Mouse (Mus musculus) forebrain, embryonic 12.5 days (tissue): ENCODE results near the gene Ncor2. TPM values are rescaled to one million over a fixed set of nuclear protein-coding genes. Genes with fewer than 3 reads are reported as not detected.

ENCODE experiments used
- ATAC-seq: fragments of 200-750 bp; cut with Nextera tagmentation; 2 replicates; pipeline ENCODE4 v1.8.0; 2017; ENCODE audit warnings: moderate TSS enrichment; ENCODE audit not compliant: low FRiP score
- H3K27ac ChIP-seq: fragments of 300-500 bp; sonication (generic); 2 replicates; pipeline ENCODE4 v1.5.1; 2016; ENCODE audit warnings: mild to moderate bottlenecking
- H3K27me3 ChIP-seq: fragments of 300-500 bp; sonication (generic); 2 replicates; pipeline ENCODE4 v1.6.1; 2016; ENCODE audit warnings: mild to moderate bottlenecking
- H3K36me3 ChIP-seq: fragments of 300-500 bp; sonication (generic); replicated peaks from 2 replicates; pipeline ENCODE4 v1.6.1; 2016; ENCODE audit warnings: mild to moderate bottlenecking
- H3K4me1 ChIP-seq: fragments of 300-500 bp; sonication (generic); 2 replicates; pipeline ENCODE4 v1.6.1; 2016
- H3K4me2 ChIP-seq: fragments of 300-500 bp; sonication (generic); 2 replicates; pipeline ENCODE4 v1.6.1; 2016; ENCODE audit warnings: mild to moderate bottlenecking, moderate library complexity
- H3K4me3 ChIP-seq: fragments of 300-500 bp; sonication (generic); replicated peaks from 2 replicates; pipeline ENCODE4 v1.5.1; 2016; ENCODE audit warnings: mild to moderate bottlenecking
- H3K9ac ChIP-seq: fragments of 300-500 bp; sonication (generic); 2 replicates; pipeline ENCODE4 v1.6.1; 2016; ENCODE audit warnings: mild to moderate bottlenecking
- H3K9me3 ChIP-seq: fragments of 300-500 bp; sonication (generic); 2 replicates; pipeline ENCODE4 v1.6.1; 2016
- WGBS: fragments of 180-500 bp; shearing (Covaris S2); methylation state at CpG from one replicate; pipeline ENCODE4 v1.1.7; 2016; 5-methylcytosine and 5-hydroxymethylcytosine counted together
- polyA plus RNA-seq: library from polyadenylated mRNA; unstranded; fragments of >200 nt; fragmentation: Nextera tagmentation; extraction: Ambion mirVana; gene quantifications from 2 replicates; pipeline ENCODE4 v1.2.1, GENCODE M21; 2016

The Ncor2 gene
- polyA plus RNA-seq, 1 experiment from 2014 or later = 26.0 TPM

- no peaks in the 10 kb centered on the region for H3K9me3 ChIP-seq
- no peak overlapping the region for H3K9ac ChIP-seq
- H3K4me3 ChIP-seq = no peak overlapping the region
- H3K4me1 ChIP-seq = peaks cover 34% of the 10 kb centered on the region
- no peaks in the 10 kb centered on the region for H3K27me3 ChIP-seq
- 59% methylated on average over 6 of the region's 6 CpGs for WGBS
- H3K36me3 ChIP-seq = peaks cover 73% of the 10 kb centered on the region
- H3K4me2 ChIP-seq = no peak overlapping the region
- H3K27ac ChIP-seq = peak overlapping the region; percentile 80
- ATAC-seq = peak; percentile 37; the same call in 1 of the 2 replicates
Observed at GRCm38 (mm10) chr5:125111137-125111536, 67.9 kb downstream of the Ncor2 start.

- H3K9me3 ChIP-seq = no peaks in the 10 kb centered on the region
- no peak overlapping the region for H3K4me2 ChIP-seq
- no peak overlapping the region for H3K4me3 ChIP-seq
- H3K4me1 ChIP-seq = peaks cover 34% of the 10 kb centered on the region
- H3K9ac ChIP-seq = no peak overlapping the region
- WGBS = 60% methylated on average over 3 of the region's 3 CpGs
- peak; percentile 51; the same call in 1 of the 2 replicates for ATAC-seq
- H3K36me3 ChIP-seq = peaks cover 73% of the 10 kb centered on the region
- no peaks in the 10 kb centered on the region for H3K27me3 ChIP-seq
- H3K27ac ChIP-seq = peak overlapping the region; percentile 80
Observed at GRCm38 (mm10) chr5:125110722-125111121, 68.3 kb downstream of the Ncor2 start.

GRCm38 (mm10) chr5:125110196-125110595 is 68.8 kb downstream of the Ncor2 start:
- H3K4me3 ChIP-seq = no peak overlapping the region
- WGBS = 88% methylated on average over 8 of the region's 8 CpGs
- H3K36me3 ChIP-seq = peaks cover 73% of the 10 kb centered on the region
- no peak overlapping the region for H3K4me2 ChIP-seq
- H3K9me3 ChIP-seq = no peaks in the 10 kb centered on the region
- peaks cover 37% of the 10 kb centered on the region for H3K4me1 ChIP-seq
- ATAC-seq = no peak
- H3K9ac ChIP-seq = no peak overlapping the region
- H3K27me3 ChIP-seq = no peaks in the 10 kb centered on the region
- H3K27ac ChIP-seq = no peak overlapping the region

GRCm38 (mm10) chr5:125107011-125107651 is 71.9 kb downstream of the Ncor2 start:
- Histone ChIP-seq H3K4me2 (no peak overlapping the region), H3K27ac (no peak overlapping the region), H3K9ac (no peak overlapping the region), H3K27me3 (no peaks in the 10 kb centered on the region; the same call in 1 of the 2 replicates), H3K9me3 (no peaks in the 10 kb centered on the region), H3K4me1 (peaks cover 51% of the 10 kb centered on the region), H3K4me3 (no peak overlapping the region), H3K36me3 (peaks cover 66% of the 10 kb centered on the region)
- 66% methylated on average over 11 of the region's 11 CpGs for WGBS
- no peak for ATAC-seq

- Histone ChIP-seq H3K9ac (no peak overlapping the region), H3K4me1 (peaks cover 43% of the 10 kb centered on the region), H3K36me3 (peaks cover 75% of the 10 kb centered on the region), H3K9me3 (no peaks in the 10 kb centered on the region), H3K4me2 (no peak overlapping the region), H3K27me3 (no peaks in the 10 kb centered on the region; the same call in 1 of the 2 replicates), H3K4me3 (no peak overlapping the region), H3K27ac (no peak overlapping the region)
- no peak for ATAC-seq
- WGBS = 94% methylated on average over 16 of the region's 16 CpGs
Observed at GRCm38 (mm10) chr5:125106191-125106590, 72.8 kb downstream of the Ncor2 start.

- no peak for ATAC-seq
- no peak overlapping the region for H3K9ac ChIP-seq
- no peaks in the 10 kb centered on the region; the same call in 1 of the 2 replicates for H3K27me3 ChIP-seq
- peaks cover 35% of the 10 kb centered on the region for H3K4me1 ChIP-seq
- peaks cover 80% of the 10 kb centered on the region for H3K36me3 ChIP-seq
- WGBS = 60% methylated on average over 6 of the region's 6 CpGs
- H3K27ac ChIP-seq = no peak overlapping the region
- H3K9me3 ChIP-seq = no peaks in the 10 kb centered on the region
- no peak overlapping the region for H3K4me2 ChIP-seq
- no peak overlapping the region for H3K4me3 ChIP-seq
Observed at GRCm38 (mm10) chr5:125104841-125105240, 74.2 kb downstream of the Ncor2 start.

- no peak overlapping the region for H3K4me3 ChIP-seq
- ATAC-seq = peak; percentile 33
- no peaks in the 10 kb centered on the region for H3K9me3 ChIP-seq
- H3K9ac ChIP-seq = no peak overlapping the region
- peak overlapping the region; percentile 84 for H3K27ac ChIP-seq
- 28% methylated on average over 6 of the region's 6 CpGs for WGBS
- H3K36me3 ChIP-seq = peaks cover 82% of the 10 kb centered on the region
- peaks cover 35% of the 10 kb centered on the region for H3K4me1 ChIP-seq
- H3K27me3 ChIP-seq = no peaks in the 10 kb centered on the region; the same call in 1 of the 2 replicates
- peak overlapping the region; percentile 13; the same call in 1 of the 2 replicates for H3K4me2 ChIP-seq
Observed at GRCm38 (mm10) chr5:125103396-125103795, 75.6 kb downstream of the Ncor2 start.

GRCm38 (mm10) chr5:125102907-125103306 is 76.1 kb downstream of the Ncor2 start:
- Histone ChIP-seq H3K9me3 (no peaks in the 10 kb centered on the region), H3K27me3 (no peaks in the 10 kb centered on the region; the same call in 1 of the 2 replicates), H3K27ac (peak overlapping the region; percentile 84), H3K4me3 (no peak overlapping the region), H3K4me2 (peak overlapping the region; percentile 13; the same call in 1 of the 2 replicates), H3K36me3 (peaks cover 81% of the 10 kb centered on the region), H3K9ac (no peak overlapping the region), H3K4me1 (peaks cover 35% of the 10 kb centered on the region)
- 28% methylated on average over 7 of the region's 7 CpGs for WGBS
- peak; percentile 80 for ATAC-seq

GRCm38 (mm10) chr5:125102352-125102751 is 76.7 kb downstream of the Ncor2 start:
- peaks cover 81% of the 10 kb centered on the region for H3K36me3 ChIP-seq
- H3K4me3 ChIP-seq = no peak overlapping the region
- ATAC-seq = no peak
- peak overlapping the region; percentile 84 for H3K27ac ChIP-seq
- no peak overlapping the region for H3K9ac ChIP-seq
- no peaks in the 10 kb centered on the region for H3K9me3 ChIP-seq
- H3K4me2 ChIP-seq = peak overlapping the region; percentile 13
- H3K27me3 ChIP-seq = no peaks in the 10 kb centered on the region; the same call in 1 of the 2 replicates
- peaks cover 35% of the 10 kb centered on the region for H3K4me1 ChIP-seq
- WGBS = 80% methylated on average over 8 of the region's 8 CpGs

- 87% methylated on average over 5 of the region's 5 CpGs for WGBS
- H3K4me2 ChIP-seq = no peak overlapping the region
- H3K4me3 ChIP-seq = no peak overlapping the region
- H3K4me1 ChIP-seq = peaks cover 29% of the 10 kb centered on the region
- no peaks in the 10 kb centered on the region; the same call in 1 of the 2 replicates for H3K27me3 ChIP-seq
- no peak overlapping the region for H3K27ac ChIP-seq
- no peak overlapping the region for H3K9ac ChIP-seq
- no peaks in the 10 kb centered on the region for H3K9me3 ChIP-seq
- peaks cover 82% of the 10 kb centered on the region for H3K36me3 ChIP-seq
- ATAC-seq = no peak
Observed at GRCm38 (mm10) chr5:125099785-125100350, 79.2 kb downstream of the Ncor2 start.

GRCm38 (mm10) chr5:125098692-125099091 is 80.3 kb downstream of the Ncor2 start:
- peaks cover 83% of the 10 kb centered on the region for H3K36me3 ChIP-seq
- H3K4me1 ChIP-seq = peaks cover 21% of the 10 kb centered on the region
- H3K27me3 ChIP-seq = no peaks in the 10 kb centered on the region
- H3K4me3 ChIP-seq = no peak overlapping the region
- WGBS = 90% methylated on average over 9 of the region's 9 CpGs
- no peak overlapping the region for H3K9ac ChIP-seq
- no peak overlapping the region for H3K4me2 ChIP-seq
- no peak overlapping the region for H3K27ac ChIP-seq
- no peaks in the 10 kb centered on the region for H3K9me3 ChIP-seq
- no peak for ATAC-seq

GRCm38 (mm10) chr5:125096368-125096767 is 82.7 kb downstream of the Ncor2 start:
- ATAC-seq = no peak
- no peaks in the 10 kb centered on the region for H3K27me3 ChIP-seq
- peaks cover 88% of the 10 kb centered on the region for H3K36me3 ChIP-seq
- H3K9me3 ChIP-seq = no peaks in the 10 kb centered on the region
- no peak overlapping the region for H3K4me2 ChIP-seq
- H3K27ac ChIP-seq = no peak overlapping the region
- 94% methylated on average over 11 of the region's 11 CpGs for WGBS
- no peak overlapping the region for H3K4me3 ChIP-seq
- H3K9ac ChIP-seq = 0 out of 2 replicates have a peak overlapping the region, but pooled peaks have one; percentile 0
- H3K4me1 ChIP-seq = peaks cover 11% of the 10 kb centered on the region
